Mouse (Mus musculus) 3134 (cell line): Measurements from ENCODE around the gene Prr36.
A peak's percentile ranks its signal among the peaks of the same experiment; 100 is the strongest.
"Not testable (repeated sequence)": the region's sequence is repeated elsewhere in the genome, so short reads cannot be mapped to it uniquely, and the experiment has no call there.

Experiments used
- DNase-seq: peaks from one replicate; pipeline ENCODE4 v3.0.0-alpha.2; 2011; ENCODE audit warnings: low spot score; ENCODE audit not compliant: insufficient read length; ENCODE audit errors: extremely low read depth

Gene Prr36

GRCm38 (mm10) chr8:4216791-4217621, at the start of gene Prr36:
Gene Prr36 (minus strand): TSS chr8:4217459.
- DNase-seq: no peak

GRCm38 (mm10) chr8:4265160-4265914, 48.1 kb upstream of the Prr36 start:
- DNase-seq: no peak

GRCm38 (mm10) chr8:4263105-4263791, 46.0 kb upstream of the Prr36 start:
- DNase-seq: no peak

- no peak for DNase-seq
Observed at GRCm38 (mm10) chr8:4259805-4260170, 42.5 kb upstream of the Prr36 start.

- peak; percentile 90 for DNase-seq
Observed at GRCm38 (mm10) chr8:4259125-4259804, 42.0 kb upstream of the Prr36 start, which contains the start of gene Ctxn1. Gene Ctxn1 (minus strand): TSS chr8:4259274.

- DNase-seq: no peak
Observed at GRCm38 (mm10) chr8:4258678-4259077, 41.4 kb upstream of the Prr36 start.

GRCm38 (mm10) chr8:4258233-4258632, 41.0 kb upstream of the Prr36 start:
- DNase-seq: peak; percentile 70

GRCm38 (mm10) chr8:4257350-4257749, 40.1 kb upstream of the Prr36 start:
- DNase-seq: no peak

- no peak for DNase-seq
Observed at GRCm38 (mm10) chr8:4256911-4257310, 39.7 kb upstream of the Prr36 start.

- DNase-seq: not testable (repeated sequence)
Observed at GRCm38 (mm10) chr8:4255471-4255870, 38.2 kb upstream of the Prr36 start.

- DNase-seq: no peak
Observed at GRCm38 (mm10) chr8:4254001-4254400, 36.7 kb upstream of the Prr36 start.

GRCm38 (mm10) chr8:4252934-4253841, 35.9 kb upstream of the Prr36 start, which contains the start of gene Snapc2:
Gene Snapc2 (plus strand): TSS chr8:4253080.
- peak; percentile 94 for DNase-seq

- no peak for DNase-seq
Observed at GRCm38 (mm10) chr8:4252116-4252760, 35.0 kb upstream of the Prr36 start.

GRCm38 (mm10) chr8:4250306-4250970, 33.2 kb upstream of the Prr36 start:
- peak; percentile 66 for DNase-seq

- DNase-seq: no peak
Observed at GRCm38 (mm10) chr8:4249213-4249612, 32.0 kb upstream of the Prr36 start.

GRCm38 (mm10) chr8:4247951-4248540, 30.8 kb upstream of the Prr36 start, which contains the start of gene Tgfbr3l:
Gene Tgfbr3l (plus strand): TSS chr8:4248214.
- DNase-seq: no peak

- no peak for DNase-seq
Observed at GRCm38 (mm10) chr8:4247241-4247640, 30.0 kb upstream of the Prr36 start.

- DNase-seq: no peak
Observed at GRCm38 (mm10) chr8:4245737-4246136, 28.5 kb upstream of the Prr36 start.
